Mouse (Mus musculus) layer of hippocampus, adult 9-10 months (tissue): Measurements from ENCODE around the gene Slc2a13.

ENCODE experiments used
- DNase-seq: peaks from one replicate; pipeline ENCODE4 v3.0.0; 2022; ENCODE audit warnings: low spot score

Slc2a13 gene

DNA sequence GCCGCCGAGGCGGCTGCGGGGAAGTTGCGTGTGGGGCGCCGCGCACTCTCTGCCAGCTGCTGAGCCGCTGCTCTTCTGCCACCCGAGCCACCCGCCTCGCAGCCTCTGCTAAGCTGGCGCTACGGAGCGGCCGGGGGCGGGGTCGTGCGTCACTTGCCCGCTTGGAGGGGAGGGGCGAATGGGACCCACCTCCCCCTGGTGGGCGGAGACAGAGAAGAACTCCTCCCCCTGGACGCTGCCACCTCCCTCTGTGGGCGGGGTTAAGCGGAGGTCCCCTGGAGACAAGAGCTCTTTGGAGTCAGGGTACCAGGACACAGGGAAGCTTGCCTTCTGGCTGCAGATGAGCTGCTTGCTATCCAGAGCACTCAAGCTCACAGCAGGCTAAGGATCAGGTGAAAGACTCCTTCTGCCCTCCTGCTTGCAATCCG, at the start of gene Slc2a13:
Gene Slc2a13, minus strand, starts transcription at position 151 of the 428 bp plus-strand sequence.
- no peak for DNase-seq

DNA sequence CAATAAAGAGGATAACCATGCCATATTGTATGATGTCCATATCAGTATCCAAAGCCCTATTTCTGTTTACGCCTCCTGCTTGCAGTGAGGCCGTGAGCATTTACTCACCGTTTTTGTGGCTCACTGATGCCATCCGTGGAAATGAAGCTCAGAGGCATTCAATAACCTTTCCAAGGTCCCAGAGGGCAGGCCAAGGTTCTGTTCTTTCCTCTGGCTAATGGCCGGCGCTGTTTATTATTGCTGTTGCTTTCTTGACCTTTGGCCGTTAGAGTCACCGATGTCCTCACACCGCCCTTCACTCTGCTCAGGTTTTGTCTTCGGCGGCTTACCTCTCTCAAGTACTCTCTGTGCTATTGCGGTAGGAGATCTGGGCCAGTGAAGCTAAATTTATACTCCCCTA, 43.0 kb upstream of the Slc2a13 start:
- DNase-seq = no peak

DNA sequence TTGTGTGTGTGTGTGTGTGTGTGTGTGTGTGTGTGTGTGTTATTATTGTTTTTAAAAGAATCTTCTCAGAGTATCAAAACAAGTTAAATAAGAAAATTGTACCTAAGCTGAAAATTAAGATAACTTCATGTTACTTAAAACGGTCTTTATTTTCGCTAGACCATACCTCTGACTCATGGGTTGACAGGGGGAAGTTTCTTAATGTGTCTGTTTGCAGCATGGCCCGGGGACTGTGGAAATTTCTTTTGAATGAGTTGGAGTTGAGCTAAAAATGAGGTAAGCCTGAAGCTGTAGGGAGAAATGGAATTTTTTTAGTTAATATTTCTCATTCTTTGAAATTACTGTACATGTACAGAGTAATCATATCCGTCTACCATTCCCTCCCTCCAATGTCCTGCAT, 42.5 kb upstream of the Slc2a13 start:
- no peak for DNase-seq

GRCm38 (mm10) chr15:91613981-91614665, 41.1 kb upstream of the Slc2a13 start:
- peak; percentile 63 for DNase-seq

DNA sequence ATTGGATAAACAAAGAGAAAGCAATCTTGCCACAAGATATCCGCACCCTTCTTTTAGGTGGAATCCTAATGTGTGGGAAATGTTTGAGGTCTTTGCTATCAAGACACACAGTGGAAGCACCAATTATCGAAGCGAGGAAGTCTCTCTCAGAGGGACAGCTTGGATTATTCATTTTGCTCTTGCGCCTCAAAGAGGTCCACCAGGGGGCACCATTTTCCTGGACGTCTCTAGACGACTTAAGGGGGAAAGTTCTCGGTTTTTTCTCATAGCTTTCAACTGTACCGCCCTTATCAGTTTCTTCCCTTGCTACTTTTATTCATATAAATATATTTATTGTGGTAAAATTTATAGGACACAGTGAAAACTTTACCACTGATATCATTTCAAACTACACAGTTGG, 36.7 kb upstream of the Slc2a13 start:
- DNase-seq = no peak

DNA sequence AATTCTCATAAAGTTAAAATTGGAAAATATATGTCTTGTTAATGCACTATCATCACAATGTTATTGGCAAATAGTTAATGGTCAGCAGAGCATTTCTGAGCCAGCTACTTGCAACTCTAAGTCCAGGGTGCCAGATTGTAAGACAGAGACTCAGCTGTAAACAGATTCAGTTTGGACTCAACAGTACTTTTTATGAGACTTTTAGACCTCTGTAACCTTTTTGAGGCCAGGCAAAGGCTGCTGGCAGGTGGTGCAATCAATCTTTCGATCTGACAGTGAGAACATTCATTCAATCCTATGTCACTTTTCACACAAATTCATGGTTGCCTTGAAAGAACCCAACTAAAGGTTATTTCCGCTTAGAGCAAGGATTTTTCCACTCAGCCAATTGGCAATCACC, 35.8 kb upstream of the Slc2a13 start:
- DNase-seq = no peak

- no peak for DNase-seq
Observed at GRCm38 (mm10) chr15:91601197-91601596, 28.1 kb upstream of the Slc2a13 start.

DNA sequence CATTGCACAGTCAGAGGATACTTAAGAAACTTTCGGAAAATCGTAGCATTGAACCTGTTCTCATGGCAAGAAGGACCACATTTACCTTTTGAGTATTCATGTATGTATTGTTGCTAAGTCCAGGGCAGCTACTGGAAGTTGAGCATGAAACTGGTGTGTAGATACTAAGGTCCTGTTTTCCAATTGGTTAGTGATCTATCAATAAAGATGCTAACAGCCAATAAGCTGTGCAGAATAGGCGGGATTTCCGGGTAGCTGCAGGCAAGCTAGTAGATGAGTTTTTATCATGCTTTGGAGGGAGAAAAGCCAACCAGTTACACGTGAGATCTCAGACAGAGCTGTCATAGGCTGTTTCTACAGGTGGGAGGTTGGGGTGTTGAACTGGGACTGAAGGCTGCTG, 24.2 kb upstream of the Slc2a13 start:
- no peak for DNase-seq

DNA sequence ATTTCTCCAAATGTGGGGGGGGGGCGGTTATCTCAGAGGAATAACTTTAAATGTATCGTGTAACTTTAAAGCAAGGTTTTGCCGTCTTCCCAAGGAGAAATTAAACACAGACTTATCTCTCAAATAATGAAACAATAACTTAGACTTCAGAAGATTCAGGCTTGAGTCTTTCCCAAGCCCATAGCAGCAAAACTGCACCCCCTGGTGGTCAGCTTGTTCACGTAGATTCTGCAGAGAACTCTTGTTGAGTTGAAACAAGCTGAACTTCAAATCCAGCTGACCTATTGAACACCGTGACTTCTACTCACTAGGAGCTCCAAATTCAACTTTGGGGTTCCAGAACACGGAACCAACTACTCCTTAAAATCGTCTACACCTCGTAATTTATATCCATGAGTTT, 1.4 kb upstream of the Slc2a13 start:
- DNase-seq = peak; percentile 59

GRCm38 (mm10) chr15:91572421-91573069, 516 bp downstream of the Slc2a13 start:
- no peak for DNase-seq

DNA sequence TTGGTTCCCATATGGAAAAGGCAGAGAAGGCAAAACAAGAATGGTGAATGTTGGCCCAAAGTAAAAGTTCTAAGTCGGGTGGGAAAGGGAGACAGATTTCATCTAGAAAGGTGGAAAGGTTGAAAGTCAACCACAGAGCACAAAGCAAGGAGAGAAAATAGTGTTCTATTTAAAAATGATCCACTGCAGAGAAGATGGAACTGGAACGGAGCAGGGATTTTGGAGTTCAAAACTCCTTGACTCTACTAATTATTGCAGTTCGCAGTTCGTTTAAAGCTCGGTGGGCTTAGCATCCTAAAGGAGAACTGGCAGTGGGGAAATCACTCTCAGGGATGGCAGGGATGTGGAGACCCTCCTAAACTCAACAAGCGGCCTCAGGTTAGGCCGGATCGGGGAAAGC, 1.1 kb downstream of the Slc2a13 start:
- DNase-seq = no peak

DNA sequence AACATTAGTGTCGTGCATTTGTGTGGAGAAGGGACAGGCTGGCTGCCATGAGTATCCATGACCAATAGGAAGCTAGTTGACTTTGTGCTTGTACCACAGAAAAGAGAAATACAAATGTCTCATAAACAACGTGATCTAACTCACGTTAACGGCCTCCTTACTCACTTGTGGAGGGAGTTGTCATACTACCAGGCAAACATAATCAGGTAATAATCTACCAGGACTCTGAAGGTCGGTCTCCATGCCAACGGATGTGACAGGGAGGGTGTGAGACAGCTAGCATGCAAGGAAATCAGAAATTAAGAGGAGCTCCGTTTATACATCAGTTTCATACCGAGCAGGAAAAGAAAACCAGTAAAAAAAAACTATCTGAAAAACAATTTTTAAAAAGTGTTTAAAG, 6.3 kb downstream of the Slc2a13 start:
- DNase-seq = no peak

- DNase-seq = no peak
Observed at GRCm38 (mm10) chr15:91565025-91565605, 7.9 kb downstream of the Slc2a13 start.

- DNase-seq = no peak
Observed at GRCm38 (mm10) chr15:91561728-91562127, 11.3 kb downstream of the Slc2a13 start.

GRCm38 (mm10) chr15:91555336-91555736, 17.7 kb downstream of the Slc2a13 start:
- no peak for DNase-seq

GRCm38 (mm10) chr15:91548586-91549268, 24.3 kb downstream of the Slc2a13 start:
- DNase-seq = no peak

DNA sequence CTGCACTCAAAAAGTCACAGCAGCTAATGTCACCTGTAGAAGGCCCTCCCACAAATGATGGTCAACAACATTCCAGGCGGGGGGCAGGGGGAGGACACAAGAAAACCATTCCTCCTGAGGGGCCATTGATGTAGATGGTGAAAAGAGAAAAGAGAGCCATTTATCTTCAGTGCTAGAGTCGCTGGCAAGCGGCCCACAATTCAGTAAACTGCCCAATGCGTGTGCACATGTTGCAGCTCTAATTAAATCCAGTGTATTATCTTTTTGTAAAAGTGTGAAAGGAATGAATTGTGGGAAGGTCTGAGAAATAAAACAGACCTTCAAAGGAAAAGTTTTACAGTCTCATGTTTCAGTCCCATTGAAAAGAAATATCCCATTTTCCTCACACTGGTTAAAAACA, 28.5 kb downstream of the Slc2a13 start:
- no peak for DNase-seq

- no peak for DNase-seq
Observed at GRCm38 (mm10) chr15:91538439-91538838, 34.6 kb downstream of the Slc2a13 start.

DNA sequence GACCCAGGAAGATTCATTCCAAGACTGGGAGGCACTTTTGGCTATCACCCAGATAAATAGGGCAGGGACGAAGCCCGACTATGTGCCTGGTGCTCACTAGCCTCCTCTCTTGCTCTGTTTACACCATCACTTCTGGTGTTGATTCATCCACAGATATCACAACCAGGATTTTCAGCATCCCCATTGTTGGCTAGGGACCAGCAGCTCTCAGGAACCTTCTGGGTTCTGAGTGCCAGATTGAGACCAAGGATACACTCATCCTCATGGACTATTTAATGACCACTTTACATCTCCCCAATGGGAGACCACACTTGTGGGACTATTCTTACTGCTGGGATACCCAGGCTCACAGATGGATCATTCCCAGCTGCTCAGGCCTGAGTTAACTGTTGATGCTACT, 46.2 kb downstream of the Slc2a13 start:
- DNase-seq = no peak

- DNase-seq = no peak
Observed at GRCm38 (mm10) chr15:91526166-91526565, 46.9 kb downstream of the Slc2a13 start.

- DNase-seq = no peak
Observed at GRCm38 (mm10) chr15:91524451-91524850, 48.6 kb downstream of the Slc2a13 start.

GRCm38 (mm10) chr15:91503291-91503690, 69.8 kb downstream of the Slc2a13 start:
- DNase-seq = no peak

GRCm38 (mm10) chr15:91502661-91503060, 70.4 kb downstream of the Slc2a13 start:
- peak; percentile 7 for DNase-seq
